Mouse (Mus musculus) cerebellum, adult 2 months (tissue): ENCODE results near the gene H2al1i.
"Not testable (repeated sequence)": the region's sequence is repeated elsewhere in the genome, so short reads cannot be mapped to it uniquely, and the experiment has no call there.

Experiments
- CTCF ChIP-seq: fragments of 200-500 bp; IDR thresholded peaks from 2 replicates; pipeline ENCODE4 v1.5.1; 2011; ENCODE audit warnings: low read depth, mild to moderate bottlenecking, control low read depth, low read length, moderate library complexity, borderline replicate concordance; ENCODE audit not compliant: insufficient read depth
- POLR2A ChIP-seq: fragments of 200-500 bp; IDR thresholded peaks from 2 replicates; pipeline ENCODE4 v1.6.1; 2011; ENCODE audit warnings: low read length, control low read depth, borderline replicate concordance; ENCODE audit not compliant: insufficient read depth

- not testable (repeated sequence) for TF ChIP-seq POLR2A, CTCF
Observed at GRCm38 (mm10) chrX:11311634-11312033, 12.8 kb upstream of the H2al1i start, which contains the start of gene H2al1e.
